Mouse (Mus musculus): ENCODE data around the gene Tlx2.

- TF ChIP-seq CTCF (IDR thresholded peaks at IDR 0.05; ENCODE audit: insufficient read depth, low read depth, low read length) (no peak), POLR2A (IDR thresholded peaks at IDR 0.05; ENCODE audit: insufficient read depth, low read depth, low read length) (no peak)
Observed at GRCm38 (mm10) chr6:83058725-83059124, 11.4 kb downstream of the Tlx2 start.
